Mouse (Mus musculus) G1E (cell line): ENCODE results near the gene Fat3.

Source experiments
- CTCF ChIP-seq: IDR thresholded peaks from 2 replicates; pipeline ENCODE4 v1.5.1; 2012; ENCODE audit warnings: low read depth, low read length, inconsistent platforms, mixed read lengths
- GATA1 ChIP-seq: IDR thresholded peaks from 2 replicates; pipeline ENCODE4 v1.6.1; 2012; ENCODE audit warnings: borderline replicate concordance, low read length, inconsistent platforms, mixed read lengths
- TAL1 ChIP-seq: conservative IDR thresholded peaks from 2 replicates; pipeline ENCODE4 v1.6.1; 2012; ENCODE audit warnings: low read depth, low read length, inconsistent platforms, mixed read lengths

DNA sequence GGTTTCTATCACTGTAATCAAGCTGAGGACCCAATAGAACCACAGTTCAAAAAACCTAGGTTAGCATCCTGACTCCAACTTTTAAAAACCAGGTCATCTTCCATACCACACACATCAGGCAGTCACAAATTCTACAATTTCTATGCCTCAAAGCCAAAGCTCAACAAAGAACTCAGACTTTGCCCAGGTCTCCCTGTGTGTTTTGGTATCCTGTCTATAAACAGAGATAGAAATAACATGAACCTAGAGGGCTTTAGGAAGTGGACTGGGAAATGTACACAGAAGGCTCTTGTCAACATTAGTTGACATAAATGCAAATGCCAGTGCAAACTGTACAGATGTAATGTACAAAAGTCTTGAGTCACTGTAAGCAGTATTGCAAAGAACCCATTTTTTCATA is 13.5 kb downstream of the Fat3 start:
- TF ChIP-seq CTCF (no peak), GATA1 (no peak), TAL1 (no peak)
